Mouse (Mus musculus): ENCODE measurements around the gene Mageb2. TPM values are rescaled to one million over a fixed set of nuclear protein-coding genes. Genes with fewer than 3 reads are reported as not detected.

Gene Mageb2
- polyA plus RNA-seq (2015; fragmentation: Nextera tagmentation; extraction: Ambion mirVana): not detected in 2 replicates

DNA sequence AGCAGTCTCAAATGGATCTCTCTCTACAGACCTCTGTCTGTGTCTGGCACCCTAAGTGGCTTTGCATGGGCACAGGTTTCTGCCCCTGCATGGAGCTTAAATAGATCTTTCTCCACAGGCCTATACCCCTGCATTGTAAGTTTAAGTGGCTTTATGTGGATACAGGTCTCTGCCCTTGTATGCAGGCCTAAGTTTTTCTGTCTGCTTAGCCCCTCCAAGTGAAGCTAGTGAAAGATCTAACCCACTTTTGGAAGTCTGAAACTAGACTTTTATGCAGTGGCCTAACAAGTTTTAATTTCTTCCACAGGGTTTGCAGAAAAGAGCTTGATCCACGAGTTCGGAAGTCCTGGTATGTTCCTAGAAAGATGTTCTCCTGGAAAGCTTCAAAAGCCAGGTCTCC is at the start of gene Mageb2:
Gene Mageb2 (plus strand): TSS at position 301 of the 400 bp plus-strand sequence.

Other genes starting within 250 kb of the Mageb2 start
- gene Gm5072, start 60.8 kb downstream of the Mageb2 start, polyA plus RNA-seq (2015; fragmentation: Nextera tagmentation; extraction: Ambion mirVana): not detected in 2 replicates
- gene Gm8914, start 148.4 kb downstream of the Mageb2 start, polyA plus RNA-seq (2015; fragmentation: Nextera tagmentation; extraction: Ambion mirVana): not detected in 2 replicates
- gene 1700084M14Rik, start 244.2 kb downstream of the Mageb2 start, polyA plus RNA-seq (2015; fragmentation: Nextera tagmentation; extraction: Ambion mirVana): not detected in 2 replicates